26 mouse cellular contexts compared by ENCODE assay signal in the genomic region with DNA sequence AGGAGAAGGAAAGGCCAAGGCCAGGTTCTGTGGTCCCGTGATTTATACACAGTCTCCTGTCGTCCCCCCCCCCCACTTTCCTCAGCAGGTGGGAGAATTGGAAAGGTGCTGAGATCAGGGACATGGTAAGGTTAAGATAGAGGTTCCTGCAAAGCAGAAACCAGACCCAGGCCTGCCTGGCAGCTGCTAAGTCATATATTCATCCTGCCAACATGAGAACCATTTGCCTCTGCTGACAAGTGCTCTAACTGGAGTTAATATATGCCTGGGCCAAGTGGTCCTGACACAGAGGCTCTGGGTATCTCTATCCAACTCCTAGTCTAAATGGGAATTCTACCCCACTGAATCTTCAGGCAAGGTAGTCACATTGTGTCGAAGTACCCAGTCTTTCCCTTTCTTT. TPM values are rescaled to one million over a fixed set of nuclear protein-coding genes. Genes with fewer than 3 reads are reported as not detected.
"Had no signal": no experiment of that assay in that cellular context is flagged by ENCODE, and none has a peak within 500 bp of the region (broad histone marks: within the 10 kb centered on the region; RNA-seq: fewer than 3 reads in every experiment).

No protein-coding gene starts in this region.

- H3K4me2 ChIP-seq: heart, embryonic 12.5 days; hindbrain, embryonic 12.5 days; hindbrain, embryonic 15.5 days; intestine, embryonic 15.5 days; limb, embryonic 12.5 days; liver, embryonic 11.5 days; liver, embryonic 13.5 days had no signal

- H3K27me3 ChIP-seq: hindbrain, embryonic 12.5 days; hindbrain, embryonic 15.5 days; intestine, embryonic 15.5 days; limb, embryonic 12.5 days; liver, embryonic 13.5 days had no signal

- H3K9me3 ChIP-seq: heart, embryonic 10.5 days; heart, embryonic 12.5 days; hindbrain, embryonic 10.5 days; hindbrain, embryonic 15.5 days; intestine, embryonic 15.5 days; limb, embryonic 10.5 days; limb, embryonic 12.5 days; liver, embryonic 13.5 days had no signal

- H3K4me3 ChIP-seq: heart, embryonic 10.5 days; heart, embryonic 12.5 days; hindbrain, embryonic 10.5 days; hindbrain, embryonic 12.5 days; hindbrain, embryonic 15.5 days; intestine, embryonic 15.5 days; layer of hippocampus, adult 2 months; left cerebral cortex, adult 2 months; limb, embryonic 10.5 days; limb, embryonic 12.5 days; liver, embryonic 13.5 days had no signal

- DNase-seq: gastrocnemius, postnatal 10 days; gastrocnemius, postnatal 25 days; heart, adult 18-20 months; heart, postnatal 10 days; heart, postnatal 4 days; kidney, adult 18-20 months; kidney, adult 8-10 months; kidney, postnatal 10 days; kidney, postnatal 25 days; kidney, postnatal 4 days; liver; liver, embryonic 13.5 days had no signal

- H3K36me3 ChIP-seq: heart, embryonic 10.5 days; heart, embryonic 12.5 days; hindbrain, embryonic 12.5 days; hindbrain, embryonic 15.5 days; intestine, embryonic 15.5 days; limb, embryonic 10.5 days; limb, embryonic 12.5 days; liver, embryonic 13.5 days had no signal

- H3K27ac ChIP-seq: heart, embryonic 10.5 days; hindbrain, embryonic 10.5 days; hindbrain, embryonic 12.5 days; hindbrain, embryonic 15.5 days; intestine, embryonic 15.5 days; layer of hippocampus, adult 2 months; left cerebral cortex, adult 2 months; limb, embryonic 10.5 days; limb, embryonic 12.5 days; liver, embryonic 13.5 days had no signal

- ATAC-seq: inflammation-experienced regulatory T-cells, adult 6 months; intestine, embryonic 15.5 days; intestine, postnatal 0 days had no signal

- H3K9ac ChIP-seq: heart, embryonic 12.5 days; hindbrain, embryonic 12.5 days; hindbrain, embryonic 15.5 days; intestine, embryonic 15.5 days; limb, embryonic 12.5 days; liver, embryonic 13.5 days had no signal

- H3K4me1 ChIP-seq: heart, embryonic 10.5 days; heart, embryonic 12.5 days; intestine, embryonic 15.5 days; limb, embryonic 12.5 days; liver, embryonic 13.5 days had no signal

RNA-seq across cellular contexts. Expression of gene Ephb1, which starts 57.3 kb away (rescaled TPM):
- total RNA-seq: granulocyte monocyte progenitor cell, adult 5-6 weeks had no signal
- polyA plus RNA-seq: inflammation-experienced regulatory T-cells, adult 6 months had no signal
